Mouse (Mus musculus): ENCODE data around the gene Pcyt1b.

DNA sequence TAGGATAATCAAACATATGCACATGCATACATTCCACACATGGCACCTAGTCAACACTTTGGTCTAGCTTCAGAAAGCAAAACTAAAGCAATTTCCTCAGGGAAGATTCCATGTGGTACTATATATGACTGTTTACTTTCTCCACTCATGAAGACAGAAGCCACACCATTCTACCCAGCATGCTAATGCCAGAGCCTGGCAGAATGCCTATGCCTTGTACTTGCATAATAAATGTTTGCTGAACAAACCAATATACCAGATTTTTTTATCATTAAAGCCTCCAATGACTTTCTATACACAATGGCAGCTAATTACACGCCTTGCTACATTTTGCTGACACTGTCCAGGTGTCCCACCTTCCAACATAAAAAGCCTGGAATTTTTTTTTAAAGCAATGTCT, 24.4 kb upstream of the Pcyt1b start:
- TF ChIP-seq CTCF (IDR thresholded peaks at IDR 0.05; ENCODE audit: control insufficient read depth, insufficient read depth, insufficient replicate concordance, low read depth, low read length) (no peak), POLR2A (IDR thresholded peaks at IDR 0.05; ENCODE audit: control insufficient read depth, low read depth, low read length) (no peak)
